Mouse (Mus musculus) common myeloid progenitor, adult 5-6 weeks (primary cell): ENCODE measurements around the gene Bok. TPM values are rescaled to one million over a fixed set of nuclear protein-coding genes. Genes with fewer than 3 reads are reported as not detected.

ENCODE experiments used
- ATAC-seq: replicated peaks from 2 replicates; pipeline ENCODE4 v1.8.0; 2016; ENCODE audit warnings: low read depth, mild to moderate bottlenecking, moderate TSS enrichment, inconsistent platforms; ENCODE audit not compliant: poor library complexity, severe bottlenecking
- total RNA-seq: library from RNA; stranded (forward); fragments of 200-1000, 187-1606 nt; gene quantifications from 2 replicates; pipeline ENCODE4 v1.2.3, GENCODE M21; 2017

Bok gene
- total RNA-seq, 1 experiment from 2014 or later, result 0.23 TPM

DNA sequence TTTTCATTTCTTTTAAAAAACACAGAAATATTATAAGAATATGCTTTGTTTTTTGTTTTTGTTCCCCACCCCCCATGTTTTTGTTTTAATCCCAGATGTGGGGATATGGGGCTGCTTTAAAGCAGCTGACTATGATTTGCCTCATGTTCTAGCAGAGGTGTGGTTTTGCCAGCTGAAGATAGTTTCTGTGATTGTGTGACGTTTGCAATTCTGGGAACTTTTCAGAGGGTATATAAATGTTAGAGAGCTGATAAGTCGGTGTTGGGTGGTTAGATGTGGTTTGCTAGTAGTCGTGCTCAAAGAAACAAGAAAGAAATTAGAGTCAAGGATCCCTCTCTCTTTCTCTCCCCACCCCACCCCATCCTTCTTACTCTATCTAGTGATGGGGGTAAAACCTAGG lies 50.4 kb downstream of the Bok start:
- ATAC-seq, result no peak

- ATAC-seq, result no peak
These were observed 52.3 kb downstream of the Bok start for GRCm38 (mm10) chr1:93737711-93738110.

DNA sequence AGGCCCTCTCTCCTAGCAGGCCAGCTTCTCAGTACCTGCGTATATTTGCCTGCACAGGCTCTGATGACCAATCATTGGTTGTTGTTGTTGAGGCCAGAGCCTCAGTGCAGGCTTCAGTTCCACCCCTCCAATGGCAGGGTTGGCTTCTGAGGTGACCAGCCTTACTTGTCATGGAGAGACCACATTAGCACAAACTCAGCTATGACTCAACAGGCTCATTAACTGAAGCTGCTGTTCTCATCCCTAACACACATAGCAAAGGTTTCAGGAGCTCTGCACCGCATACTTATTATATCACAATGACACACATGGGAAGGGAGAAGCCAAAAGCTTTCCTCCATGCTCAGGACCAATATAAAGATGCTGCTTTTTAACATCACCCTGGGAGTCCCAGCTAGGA lies 55.2 kb downstream of the Bok start:
- ATAC-seq, result no peak

GRCm38 (mm10) chr1:93741987-93742386 lies 56.5 kb downstream of the Bok start:
- peak; percentile 58; the same call in 1 of the 2 replicates for ATAC-seq

GRCm38 (mm10) chr1:93742910-93743309 lies 57.5 kb downstream of the Bok start:
- no peak for ATAC-seq

Other genes starting within 250 kb of the Bok start
- gene Hdlbp, start 206.8 kb upstream of the Bok start, total RNA-seq, result 98.0 and 109 TPM in 2 replicates
- gene Farp2, start 173.6 kb upstream of the Bok start, total RNA-seq, result 3.0 and 3.2 TPM in 2 replicates
- 25.1 and 40.3 TPM in 2 replicates for gene Stk25, start 27.0 kb upstream of the Bok start, total RNA-seq
- 25.8 and 33.9 TPM in 2 replicates for gene Atg4b, start 65.8 kb downstream of the Bok start, total RNA-seq
- 26.2 and 27.7 TPM in 2 replicates for gene Thap4, start 69.2 kb downstream of the Bok start, total RNA-seq
- gene Dtymk, start 116.3 kb downstream of the Bok start, total RNA-seq, result 249 and 271 TPM in 2 replicates
- 38.1 and 42.1 TPM in 2 replicates for gene Ing5, start 118.3 kb downstream of the Bok start, total RNA-seq
- gene D2hgdh, start 139.2 kb downstream of the Bok start, total RNA-seq, result 17.0 and 19.1 TPM in 2 replicates
- gene Gal3st2, start 175.6 kb downstream of the Bok start, total RNA-seq, result not detected in 2 replicates
- gene Gal3st2b, start 232.7 kb downstream of the Bok start, total RNA-seq, result not detected in 2 replicates